Mouse (Mus musculus) T-helper 17 cell (primary cell): ENCODE data around the gene Ajm1.

Source experiments
- in situ Hi-C, 2 experiments: fragments of 300-600 bp; cut with MboI, MseI; formaldehyde crosslinking; loops; 1 replicate in 1 of 2; 2 replicates in 1 of 2; pipeline ENCODE4 v1.15.1; 2025; ENCODE audit warnings: high pct_unique_total_duplicates in 2 of 2

The Ajm1 gene

GRCm38 (mm10) chr2:25534178-25534865 is 47.2 kb downstream of the Ajm1 start:
- in situ Hi-C loops = no loop called here

- in situ Hi-C loops = no loop called here
These were observed 47.9 kb downstream of the Ajm1 start for GRCm38 (mm10) chr2:25533707-25534106.

GRCm38 (mm10) chr2:25526510-25527302 is 54.9 kb downstream of the Ajm1 start:
- in situ Hi-C loops = no loop called here
